Mouse (Mus musculus): Measurements from ENCODE around the gene Tekt1.

DNA sequence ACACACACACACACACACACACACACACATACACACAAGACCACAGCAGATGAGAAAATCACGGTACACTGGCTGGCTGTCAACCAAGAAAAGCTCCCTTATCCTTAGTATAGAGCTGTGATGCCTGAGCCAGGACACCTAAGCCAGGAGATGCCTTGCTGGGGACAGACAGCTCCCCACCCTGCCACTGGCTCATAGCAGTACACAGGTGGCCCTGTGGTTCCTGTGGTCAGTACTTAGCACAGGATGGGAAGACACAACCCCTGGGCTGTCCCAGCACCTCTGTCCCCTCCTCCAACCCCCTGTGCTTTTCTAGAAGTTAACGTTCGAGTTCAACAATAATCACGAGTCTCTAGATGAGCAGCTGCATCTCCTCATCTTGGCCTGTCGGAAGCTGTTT is 44.2 kb downstream of the Tekt1 start:
- TF ChIP-seq EP300 (IDR thresholded peaks at IDR 0.05; ENCODE audit: low read depth): no peak
- no peak for TF ChIP-seq CTCF (IDR thresholded peaks at IDR 0.05; ENCODE audit: low read depth)

Data from liver, embryonic 14.5 days (tissue).